22 mouse cellular contexts compared by ENCODE assay signal in genomic region chr14:122063599-122063998, GRCm38 (mm10). TPM values are rescaled to one million over a fixed set of nuclear protein-coding genes. Genes with fewer than 3 reads are reported as not detected.
DNase-seq lines count a peak whose midpoint lies in the region; TF ChIP-seq lines count a peak whose summit lies in the region.
"Had no signal": no experiment of that assay in that cellular context is flagged by ENCODE, and none has a peak within 500 bp of the region (broad histone marks: within the 10 kb centered on the region; RNA-seq: fewer than 3 reads in every experiment).

No protein-coding gene starts in this region.

- no peak for TF ChIP-seq RAD21 in MEL (IDR thresholded peaks at IDR 0.05; ENCODE audit: low read depth, low read length)

- TF ChIP-seq EP300 in MEL (IDR thresholded peaks at IDR 0.05; ENCODE audit: low read depth in 1 of 2, low read length in 2 of 2): no peak

- H3K4me1 ChIP-seq in MEL (ENCODE audit: control insufficient read depth in 1 of 2, insufficient read depth in 2 of 2, low read length in 2 of 2): peaks cover 10 to 20% of the 10 kb centered on the region in 2 experiments

- no peak overlapping the region for H3K4me3 ChIP-seq in MEL (ENCODE audit: control insufficient read depth in 1 of 2, insufficient read depth in 1 of 2, low read depth in 2 of 2, low read length in 2 of 2)
- H3K4me3 ChIP-seq: heart, embryonic 13.5 days; hindbrain, embryonic 10.5 days; lung, embryonic 15.5 days had no signal

- TF ChIP-seq CTCF in MEL (IDR thresholded peaks at IDR 0.05 in 2 of 3, conservative IDR thresholded peaks at IDR 0.05 in 1 of 3; ENCODE audit: control insufficient read depth in 1 of 3, insufficient read depth in 1 of 3, low read depth in 2 of 3, low read length in 3 of 3, poor library complexity in 1 of 3, severe bottlenecking in 1 of 3): no peak

- H3K27ac ChIP-seq in MEL (ENCODE audit: control insufficient read depth, low read depth, low read length): no peak overlapping the region
- H3K27ac ChIP-seq: heart, embryonic 13.5 days; hindbrain, embryonic 10.5 days; lung, embryonic 15.5 days had no signal

- H3K9me3 ChIP-seq in MEL (replicated peaks; ENCODE audit: insufficient read depth, low read length): no peaks in the 10 kb centered on the region
- H3K9me3 ChIP-seq: heart, embryonic 13.5 days; hindbrain, embryonic 10.5 days; lung, embryonic 15.5 days had no signal

- peaks cover 0 to 3% of the 10 kb centered on the region in 2 experiments; a peak in 2 of 4 replicates for H3K36me3 ChIP-seq in MEL (ENCODE audit: control insufficient read depth in 1 of 2, insufficient read depth in 2 of 2, low read length in 2 of 2)
- H3K36me3 ChIP-seq: heart, embryonic 13.5 days; hindbrain, embryonic 10.5 days; lung, embryonic 15.5 days had no signal

- no peaks in the 10 kb centered on the region for H3K79me2 ChIP-seq in MEL (ENCODE audit: control insufficient read depth, insufficient read depth, low read length, poor library complexity)

- H3K9ac ChIP-seq in MEL (ENCODE audit: control insufficient read depth, low read depth, low read length, poor library complexity, severe bottlenecking): no peak overlapping the region
- H3K9ac ChIP-seq: heart, embryonic 13.5 days; lung, embryonic 15.5 days had no signal

- no peaks in the 10 kb centered on the region for H3K27me3 ChIP-seq in MEL (ENCODE audit: control insufficient read depth in 1 of 2, insufficient read depth in 2 of 2, low read length in 2 of 2)
- H3K27me3 ChIP-seq: CH12.LX; lung, embryonic 15.5 days had no signal

- peak; percentile 74 to 84 for DNase-seq in spleen, postnatal 36 days (ENCODE audit: low spot score in 2 of 2)
- DNase-seq in spleen, adult 12 weeks (ENCODE audit: low spot score): no peak
- peak; percentile 73 for DNase-seq in MEL (ENCODE audit: low read depth, low spot score)
- DNase-seq in induced T-regulatory cell, adult 2 months (ENCODE audit: low read depth): peak; percentile 80
- peak; percentile 39 for DNase-seq in thymus, postnatal 4 days
- no peak for DNase-seq in heart, adult 18-20 months
- DNase-seq in kidney, adult 18-20 months: no peak
- DNase-seq: cerebellum, adult 11 months; cerebellum, postnatal 25 days; gastrocnemius, postnatal 14 days; kidney, adult 11 months; kidney, postnatal 25 days; right cerebral cortex, adult 18-20 months had no signal

- TF ChIP-seq POLR2A in MEL (IDR thresholded peaks at IDR 0.05; ENCODE audit: control insufficient read depth in 1 of 2, insufficient read depth in 1 of 2, low read depth in 1 of 2, low read length in 2 of 2, poor library complexity in 1 of 2): no peak

TF ChIP-seq in MEL, 35 proteins besides CTCF, POLR2A, EP300 and RAD21:
- no peak for TF ChIP-seq ZNF384 (IDR thresholded peaks at IDR 0.05; ENCODE audit: low read depth, low read length)
- TF ChIP-seq SIN3A (IDR thresholded peaks at IDR 0.05; ENCODE audit: low read length): peak; percentile 43; the same call in 1 of the 2 replicates
- no peak for TF ChIP-seq ELF1 (IDR thresholded peaks at IDR 0.05; ENCODE audit: low read depth, low read length)
- peak; percentile 33; the same call in 1 of the 2 replicates for TF ChIP-seq GATA1 (IDR thresholded peaks at IDR 0.05; ENCODE audit: low read depth, low read length)
- TF ChIP-seq RCOR1 (IDR thresholded peaks at IDR 0.05; ENCODE audit: low read depth, low read length): peak; percentile 62; the same call in 1 of the 2 replicates
- TF ChIP-seq ETS1 (IDR thresholded peaks at IDR 0.05; ENCODE audit: low read depth, low read length): peak; percentile 46; the same call in 1 of the 2 replicates
TF ChIP-seq in MEL: peak in this region for 4.

RNA-seq across cellular contexts. Expression of gene Timm8a2, which starts 29.1 kb away (rescaled TPM):
- total RNA-seq in MEL (2012; rRNA removed): not detected in 2 replicates
- under 1 TPM in 1 of 2 experiments, not detected in 1; 0.18 TPM for polyA plus RNA-seq in MEL (2012; ENCODE audit: insufficient read depth in 1 of 2, insufficient read length in 2 of 2, low read depth in 1 of 2, low replicate concordance in 2 of 2, missing spikeins in 1 of 2)
- not detected for total RNA-seq in heart, adult 18-20 months (2021)
- total RNA-seq: CH12.LX; gastrocnemius, postnatal 14 days; layer of hippocampus, postnatal 10 days; left cerebral cortex, postnatal 25 days had no signal
- polyA plus RNA-seq: embryonic facial prominence, embryonic 11.5 days; frontal cortex, adult 2 months; heart, embryonic 13.5 days; hindbrain, embryonic 10.5 days; liver, embryonic 11.5 days; lung, embryonic 15.5 days had no signal

RNA-seq across cellular contexts. Expression of gene Tm9sf2, which starts 43.2 kb away (rescaled TPM):
- 55.8 and 59.6 TPM in 2 replicates for total RNA-seq in MEL (2012; rRNA removed)
- polyA plus RNA-seq in MEL (2012; ENCODE audit: insufficient read depth in 1 of 2, insufficient read length in 2 of 2, low read depth in 1 of 2, low replicate concordance in 2 of 2, missing spikeins in 1 of 2): 10 to 100 TPM in 1 of 2 experiments, not detected in 1; 62.7 TPM
- 100 to 1,000 TPM; 130 to 139 TPM for total RNA-seq in heart, adult 18-20 months (2021)

Comparison
In these comparisons a context has a peak if more than half of its experiments do, and no peak if none do; other contexts are left out.
1. DNase-seq: peak in spleen, postnatal 36 days (2 of 2), MEL (single experiment), induced T-regulatory cell, adult 2 months (single experiment) and thymus, postnatal 4 days (single experiment); none in spleen, adult 12 weeks (single experiment), heart, adult 18-20 months (0 of 2) and kidney, adult 18-20 months (single experiment).